Mouse (Mus musculus): ENCODE results near the gene Gpr183.

- TF ChIP-seq CTCF (IDR thresholded peaks at IDR 0.05; ENCODE audit: borderline replicate concordance, extremely low read depth, insufficient read depth, insufficient read length) (no peak), POLR2A (IDR thresholded peaks at IDR 0.05; ENCODE audit: borderline replicate concordance, extremely low read depth, insufficient read depth, insufficient read length, poor library complexity, severe bottlenecking) (no peak)
Measured at GRCm38 (mm10) chr14:121915621-121916020, 49.4 kb downstream of the Gpr183 start, which contains the start of gene Gpr18.

Data from brain, embryonic 14.5 days (tissue).